Mouse (Mus musculus): ENCODE data around the gene Nfat5. TPM values are rescaled to one million over a fixed set of nuclear protein-coding genes. Genes with fewer than 3 reads are reported as not detected.

Gene Nfat5
- polyA plus RNA-seq, 1 experiment from 2014 or later: 13.7 TPM

DNA sequence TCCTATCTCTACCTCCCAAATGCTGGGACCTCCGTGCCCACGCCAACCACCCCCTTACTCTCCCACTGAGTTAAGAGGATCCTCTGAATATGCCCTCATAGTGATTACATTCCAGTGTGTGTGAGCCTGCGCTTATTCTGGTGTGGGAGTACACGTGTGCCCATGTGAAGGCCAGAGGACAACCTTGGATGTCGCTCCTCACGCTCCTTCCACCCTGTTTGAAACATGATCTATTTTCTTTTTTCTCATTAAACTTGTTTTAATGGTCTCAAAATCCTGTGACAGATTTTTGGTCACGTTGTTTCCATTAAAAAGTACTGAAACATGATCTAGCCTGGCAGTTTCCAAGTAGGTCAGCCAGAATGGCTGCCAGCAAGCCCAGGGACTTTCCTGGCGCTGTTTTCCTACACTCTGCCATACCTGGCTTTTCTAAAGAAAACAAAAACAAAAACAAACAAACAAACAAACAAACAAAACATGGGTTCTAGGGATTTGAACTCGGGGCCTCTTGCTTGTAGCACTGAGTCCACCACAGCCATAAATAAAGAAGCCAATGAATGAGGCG is 102.9 kb downstream of the Nfat5 start:
- no peaks in the 10 kb centered on the region for H3K9me3 ChIP-seq (ENCODE audit: control insufficient read depth, low read length)
- ATAC-seq (ENCODE audit: low read depth) (no peak), DNase-seq (ENCODE audit: low spot score) (no peak)
- no peak overlapping the region for H3K27ac ChIP-seq (replicated peaks; ENCODE audit: low read depth, low read length)
- no peaks in the 10 kb centered on the region for H3K36me3 ChIP-seq (ENCODE audit: control insufficient read depth, insufficient read depth, low read length)
- peaks cover 7% of the 10 kb centered on the region for H3K4me1 ChIP-seq (ENCODE audit: control insufficient read depth, insufficient read depth, low read length)
- no peak overlapping the region for H3K4me2 ChIP-seq (ENCODE audit: low read depth, low read length)
- 60% methylated on average over 10 of the region's 10 CpGs for WGBS
- H3K27me3 ChIP-seq (replicated peaks; ENCODE audit: control insufficient read depth, insufficient read depth, low read length): no peaks in the 10 kb centered on the region
- H3K9ac ChIP-seq (ENCODE audit: low read depth, low read length): no peak overlapping the region
- no peak overlapping the region for H3K4me3 ChIP-seq (ENCODE audit: low read depth, low read length)

DNA sequence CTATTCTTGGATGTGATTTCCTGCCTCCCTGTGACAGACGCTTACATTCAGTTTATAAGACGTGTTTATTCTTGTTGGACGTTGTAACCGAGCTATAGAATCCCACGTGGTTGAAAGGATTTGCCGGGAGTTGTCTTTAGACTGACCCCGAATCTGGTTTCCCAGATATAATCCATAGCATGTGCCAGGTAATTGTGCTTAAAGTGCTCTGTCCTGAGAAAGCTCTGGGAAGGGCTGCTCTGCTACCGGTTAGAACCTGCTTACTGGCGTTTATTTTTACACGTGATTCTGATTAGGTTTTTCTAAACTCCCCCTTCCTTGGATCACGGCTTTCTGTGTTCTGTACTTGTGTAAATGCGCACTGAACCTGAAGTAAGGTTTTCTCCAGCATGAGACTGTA is 104.4 kb downstream of the Nfat5 start:
- Histone ChIP-seq H3K4me1 (ENCODE audit: control insufficient read depth, insufficient read depth, low read length) (peaks cover 22% of the 10 kb centered on the region), H3K4me3 (ENCODE audit: low read depth, low read length) (no peak overlapping the region), H3K27ac (replicated peaks; ENCODE audit: low read depth, low read length) (0 out of 2 replicates have a peak overlapping the region, but pooled peaks have one; percentile 10), H3K9me3 (ENCODE audit: control insufficient read depth, low read length) (no peaks in the 10 kb centered on the region), H3K4me2 (ENCODE audit: low read depth, low read length) (peak overlapping the region; percentile 4; the same call in 1 of the 2 replicates), H3K27me3 (replicated peaks; ENCODE audit: control insufficient read depth, insufficient read depth, low read length) (no peaks in the 10 kb centered on the region), H3K36me3 (ENCODE audit: control insufficient read depth, insufficient read depth, low read length) (no peaks in the 10 kb centered on the region), H3K9ac (ENCODE audit: low read depth, low read length) (no peak overlapping the region)
- ATAC-seq (ENCODE audit: low read depth) (peak; percentile 50), DNase-seq (ENCODE audit: low spot score) (peak; percentile 76)
- WGBS: 18% methylated on average over 12 of the region's 12 CpGs

DNA sequence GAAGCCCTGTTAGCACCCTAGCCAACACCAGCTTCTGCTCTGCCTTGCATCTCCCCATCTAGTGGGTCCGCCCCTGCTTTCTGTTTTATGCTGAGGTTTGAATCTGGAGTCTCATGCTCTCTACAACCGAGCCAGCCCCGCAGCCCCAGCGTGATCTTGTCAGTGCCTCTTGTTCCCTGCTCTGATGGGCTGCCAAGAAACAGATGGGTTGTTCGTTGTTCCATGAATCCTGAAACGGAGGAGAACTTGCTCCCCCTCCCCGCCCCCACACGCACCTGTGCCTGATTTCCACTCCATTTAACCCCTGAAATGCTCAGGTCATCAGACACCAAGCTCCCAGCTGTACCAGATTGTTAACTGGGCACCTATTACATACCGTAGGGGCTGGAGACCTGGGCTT is 106.2 kb downstream of the Nfat5 start:
- H3K4me2 ChIP-seq (ENCODE audit: low read depth, low read length): 0 out of 2 replicates have a peak overlapping the region, but pooled peaks have one; percentile 5
- peak overlapping the region; percentile 57; the same call in 1 of the 2 replicates for H3K27ac ChIP-seq (replicated peaks; ENCODE audit: low read depth, low read length)
- no peaks in the 10 kb centered on the region for H3K27me3 ChIP-seq (replicated peaks; ENCODE audit: control insufficient read depth, insufficient read depth, low read length)
- H3K9me3 ChIP-seq (ENCODE audit: control insufficient read depth, low read length): no peaks in the 10 kb centered on the region
- peak; percentile 62 for DNase-seq (ENCODE audit: low spot score)
- H3K9ac ChIP-seq (ENCODE audit: low read depth, low read length): peak overlapping the region; percentile 25; the same call in 1 of the 2 replicates
- ATAC-seq (ENCODE audit: low read depth): no peak
- 21% methylated on average over 9 of the region's 9 CpGs for WGBS
- no peaks in the 10 kb centered on the region for H3K36me3 ChIP-seq (ENCODE audit: control insufficient read depth, insufficient read depth, low read length)
- H3K4me3 ChIP-seq (ENCODE audit: low read depth, low read length): no peak overlapping the region
- peaks cover 27% of the 10 kb centered on the region for H3K4me1 ChIP-seq (ENCODE audit: control insufficient read depth, insufficient read depth, low read length)

GRCm38 (mm10) chr8:107401866-107402265 is 108.6 kb downstream of the Nfat5 start:
- DNase-seq (ENCODE audit: low spot score): no peak
- no peak for ATAC-seq (ENCODE audit: low read depth)
- Histone ChIP-seq H3K4me2 (ENCODE audit: low read depth, low read length) (peak overlapping the region; percentile 64), H3K4me1 (ENCODE audit: control insufficient read depth, insufficient read depth, low read length) (peaks cover 27% of the 10 kb centered on the region), H3K36me3 (ENCODE audit: control insufficient read depth, insufficient read depth, low read length) (no peaks in the 10 kb centered on the region), H3K9ac (ENCODE audit: low read depth, low read length) (0 out of 2 replicates have a peak overlapping the region, but pooled peaks have one; percentile 47), H3K9me3 (ENCODE audit: control insufficient read depth, low read length) (no peaks in the 10 kb centered on the region), H3K27me3 (replicated peaks; ENCODE audit: control insufficient read depth, insufficient read depth, low read length) (no peaks in the 10 kb centered on the region), H3K4me3 (ENCODE audit: low read depth, low read length) (no peak overlapping the region), H3K27ac (replicated peaks; ENCODE audit: low read depth, low read length) (peak overlapping the region; percentile 79; the same call in 1 of the 2 replicates)
- WGBS: 68% methylated on average over 5 of the region's 5 CpGs

- peaks cover 8% of the 10 kb centered on the region; the same call in 1 of the 2 replicates for H3K36me3 ChIP-seq (ENCODE audit: control insufficient read depth, insufficient read depth, low read length)
- DNase-seq (ENCODE audit: low spot score) (peak; percentile 96), ATAC-seq (ENCODE audit: low read depth) (peak; percentile 96)
- peak within 1 kb of the TSS; percentile 64 for H3K4me2 ChIP-seq (ENCODE audit: low read depth, low read length)
- H3K4me1 ChIP-seq (ENCODE audit: control insufficient read depth, insufficient read depth, low read length): peaks cover 27% of the 10 kb centered on the region
- H3K4me3 ChIP-seq (ENCODE audit: low read depth, low read length): peak within 1 kb of the TSS; percentile 35
- peak within 1 kb of the TSS; percentile 79 for H3K27ac ChIP-seq (replicated peaks; ENCODE audit: low read depth, low read length)
- 10% methylated on average over 22 of the region's 22 CpGs for WGBS
- H3K9ac ChIP-seq (ENCODE audit: low read depth, low read length): peak within 1 kb of the TSS; percentile 47
- no peaks in the 10 kb centered on the region for H3K27me3 ChIP-seq (replicated peaks; ENCODE audit: control insufficient read depth, insufficient read depth, low read length)
- H3K9me3 ChIP-seq (ENCODE audit: control insufficient read depth, low read length): no peaks in the 10 kb centered on the region
Measured at GRCm38 (mm10) chr8:107403038-107403781, 109.9 kb downstream of the Nfat5 start, which contains the start of gene Nqo1. TSS of gene Nqo1 (minus strand) at chr8:107403206.

GRCm38 (mm10) chr8:107404057-107404456 is 110.8 kb downstream of the Nfat5 start:
- no peak for ATAC-seq (ENCODE audit: low read depth)
- Histone ChIP-seq H3K27ac (replicated peaks; ENCODE audit: low read depth, low read length) (no peak overlapping the region), H3K4me3 (ENCODE audit: low read depth, low read length) (no peak overlapping the region), H3K4me1 (ENCODE audit: control insufficient read depth, insufficient read depth, low read length) (peaks cover 27% of the 10 kb centered on the region), H3K36me3 (ENCODE audit: control insufficient read depth, insufficient read depth, low read length) (peaks cover 9% of the 10 kb centered on the region; the same call in 1 of the 2 replicates), H3K4me2 (ENCODE audit: low read depth, low read length) (no peak overlapping the region), H3K9ac (ENCODE audit: low read depth, low read length) (no peak overlapping the region), H3K27me3 (replicated peaks; ENCODE audit: control insufficient read depth, insufficient read depth, low read length) (no peaks in the 10 kb centered on the region), H3K9me3 (ENCODE audit: control insufficient read depth, low read length) (no peaks in the 10 kb centered on the region)
- no peak for DNase-seq (ENCODE audit: low spot score)
- WGBS: 74% methylated on average over 4 of the region's 4 CpGs

GRCm38 (mm10) chr8:107405935-107406334 is 112.7 kb downstream of the Nfat5 start:
- peaks cover 21% of the 10 kb centered on the region for H3K4me1 ChIP-seq (ENCODE audit: control insufficient read depth, insufficient read depth, low read length)
- H3K9me3 ChIP-seq (ENCODE audit: control insufficient read depth, low read length): no peaks in the 10 kb centered on the region
- no peak for ATAC-seq (ENCODE audit: low read depth)
- no peak overlapping the region for H3K4me2 ChIP-seq (ENCODE audit: low read depth, low read length)
- no peaks in the 10 kb centered on the region for H3K27me3 ChIP-seq (replicated peaks; ENCODE audit: control insufficient read depth, insufficient read depth, low read length)
- no peak overlapping the region for H3K4me3 ChIP-seq (ENCODE audit: low read depth, low read length)
- H3K27ac ChIP-seq (replicated peaks; ENCODE audit: low read depth, low read length): no peak overlapping the region
- no peak overlapping the region for H3K9ac ChIP-seq (ENCODE audit: low read depth, low read length)
- 67% methylated on average over 3 of the region's 3 CpGs for WGBS
- no peak for DNase-seq (ENCODE audit: low spot score)
- peaks cover 25% of the 10 kb centered on the region for H3K36me3 ChIP-seq (ENCODE audit: control insufficient read depth, insufficient read depth, low read length)

DNA sequence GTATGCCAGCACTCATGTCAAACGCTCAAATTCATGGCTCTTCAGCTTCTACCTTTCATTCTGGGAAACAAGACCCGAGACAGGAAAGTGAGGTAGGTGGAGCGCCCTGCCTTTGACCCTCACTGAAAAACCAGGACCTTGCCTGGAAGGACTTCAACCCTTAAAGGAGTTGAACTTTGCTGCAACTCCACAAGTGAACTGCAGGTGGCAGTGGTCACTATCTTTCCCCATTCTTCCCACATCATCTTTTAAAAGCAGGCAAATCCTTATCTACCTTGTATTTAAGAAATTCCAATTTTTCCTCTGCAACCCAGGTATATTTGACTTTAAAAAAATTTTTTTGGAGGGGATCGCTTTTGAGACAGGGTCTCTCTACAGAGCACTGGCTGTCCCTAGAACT is 118.1 kb downstream of the Nfat5 start:
- H3K27me3 ChIP-seq (replicated peaks; ENCODE audit: control insufficient read depth, insufficient read depth, low read length): no peaks in the 10 kb centered on the region
- no peak overlapping the region for H3K4me2 ChIP-seq (ENCODE audit: low read depth, low read length)
- no peak overlapping the region for H3K27ac ChIP-seq (replicated peaks; ENCODE audit: low read depth, low read length)
- H3K4me1 ChIP-seq (ENCODE audit: control insufficient read depth, insufficient read depth, low read length): no peaks in the 10 kb centered on the region
- DNase-seq (ENCODE audit: low spot score) (peak; percentile 4), ATAC-seq (ENCODE audit: low read depth) (no peak)
- no peak overlapping the region; the same call in 1 of the 2 replicates for H3K9ac ChIP-seq (ENCODE audit: low read depth, low read length)
- WGBS: 69% methylated on average over 4 of the region's 4 CpGs
- H3K36me3 ChIP-seq (ENCODE audit: control insufficient read depth, insufficient read depth, low read length): peaks cover 79% of the 10 kb centered on the region
- no peaks in the 10 kb centered on the region for H3K9me3 ChIP-seq (ENCODE audit: control insufficient read depth, low read length)
- H3K4me3 ChIP-seq (ENCODE audit: low read depth, low read length): no peak overlapping the region

Data from embryonic facial prominence, embryonic 14.5 days (tissue).